Mouse (Mus musculus): Measurements from ENCODE around the gene Taf5.

GRCm38 (mm10) chr19:47065860-47066259 lies 1.7 kb upstream of the Taf5 start:
- peak; percentile 19; the same call in 1 of the 2 replicates for TF ChIP-seq CTCF (IDR thresholded peaks at IDR 0.05; ENCODE audit: low read depth, low read length)
- TF ChIP-seq POLR2A (IDR thresholded peaks at IDR 0.05; ENCODE audit: extremely low read depth, insufficient read depth, low read length): no peak

Data from liver, adult 2 months (tissue).